Mouse (Mus musculus) MEL-GATA-1-ER (cell line): ENCODE measurements around the gene Pkn3.
"Not testable (repeated sequence)": the region's sequence is repeated elsewhere in the genome, so short reads cannot be mapped to it uniquely, and the experiment has no call there.

Experiments used
- DNase-seq: peaks from one replicate; pipeline ENCODE4 v3.0.0-alpha.2; 2012; ENCODE audit warnings: low read depth; ENCODE audit errors: extremely low read depth

Gene Pkn3

DNA sequence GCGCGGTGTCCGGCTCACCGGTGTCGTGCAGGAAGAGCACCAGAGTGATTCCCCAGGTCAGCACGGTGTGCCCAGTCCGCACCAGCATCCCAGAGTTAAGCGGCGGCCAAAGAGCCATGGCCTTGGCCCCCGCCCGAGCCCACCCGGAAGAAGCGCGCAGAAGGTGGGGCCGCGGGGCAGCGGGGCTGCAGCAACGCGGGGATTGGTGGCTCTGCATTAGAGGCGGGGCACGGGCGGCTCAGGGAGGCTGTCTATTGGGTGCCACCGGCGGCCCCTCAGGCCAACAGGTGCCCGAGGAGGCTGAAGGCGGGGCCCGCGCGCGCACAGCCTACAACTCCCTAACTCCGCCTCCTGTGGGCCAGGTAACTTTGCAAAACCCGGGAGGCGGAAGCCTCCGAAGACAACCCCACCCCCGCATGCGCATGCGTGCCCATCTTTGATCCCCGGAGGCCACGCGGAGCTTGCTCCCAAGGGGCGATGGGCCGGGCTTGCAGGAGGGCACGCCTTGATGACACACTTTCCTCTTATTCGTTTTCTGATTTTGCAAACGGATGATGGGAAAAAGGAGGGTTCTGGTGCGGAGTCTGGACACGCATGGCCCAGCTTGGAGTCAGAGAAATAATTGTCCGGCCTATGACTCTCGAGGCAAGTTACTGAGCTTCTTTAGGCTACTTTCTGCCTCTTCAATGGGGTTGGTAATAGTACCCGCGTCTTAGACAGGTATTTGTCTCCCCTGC is 16.2 kb downstream of the Pkn3 start, which contains the start of gene Zdhhc12:
Zdhhc12 (minus strand) TSS at position 178 of the 737 bp plus-strand sequence.
- DNase-seq: peak; percentile 95

DNA sequence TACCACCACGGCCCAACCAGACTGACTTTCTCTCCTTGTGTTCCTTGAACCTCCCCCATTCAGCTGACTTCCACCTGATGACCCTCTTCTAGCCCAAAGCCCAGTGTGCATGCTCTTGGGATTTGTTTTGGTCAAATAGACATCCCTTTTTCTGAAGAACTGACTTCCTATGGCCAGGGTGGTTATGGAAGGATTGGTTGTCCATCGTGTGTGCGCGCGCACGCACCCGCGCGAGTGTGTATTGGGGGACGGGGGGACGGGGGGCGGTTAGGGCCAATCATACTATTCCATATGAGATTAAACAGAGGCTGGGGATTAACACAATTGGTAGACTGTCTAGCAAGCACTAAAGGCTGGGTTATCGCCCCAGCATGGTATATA is 16.7 kb downstream of the Pkn3 start:
- DNase-seq: no peak

DNA sequence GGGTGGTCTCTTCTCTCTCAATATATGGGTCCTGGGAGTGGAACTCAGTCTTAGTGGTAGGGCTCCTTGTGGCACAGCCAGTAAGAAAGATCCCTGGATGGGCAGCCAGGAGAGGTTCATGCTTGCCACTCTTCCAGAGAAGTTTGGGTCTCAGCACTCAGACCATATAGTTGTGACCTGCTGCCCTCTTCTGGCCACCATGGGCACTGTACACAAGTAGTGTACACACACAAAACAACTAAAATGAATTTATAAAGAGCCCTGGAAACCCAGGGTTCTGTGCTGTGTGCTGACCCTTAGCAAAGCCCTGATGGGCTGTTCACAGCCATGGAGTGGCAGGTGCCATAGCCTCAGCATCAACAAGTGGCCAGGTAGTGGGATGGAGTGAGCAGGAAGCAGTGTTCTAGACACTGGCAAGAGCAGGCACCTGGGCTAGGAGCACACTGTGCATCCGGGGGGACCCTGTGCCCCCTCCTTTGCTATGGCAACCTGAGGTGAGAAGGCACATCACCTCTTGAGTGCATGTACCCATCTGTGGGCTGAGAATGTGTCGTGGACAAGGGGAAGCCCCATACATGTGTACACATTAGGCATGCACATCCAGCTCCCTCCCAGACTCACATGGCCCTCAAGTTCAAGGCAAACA is 18.5 kb downstream of the Pkn3 start:
- DNase-seq: no peak

GRCm38 (mm10) chr2:30100214-30100613 is 22.7 kb downstream of the Pkn3 start:
- no peak for DNase-seq

- peak; percentile 39 for DNase-seq
Measured at GRCm38 (mm10) chr2:30106364-30106763, 28.9 kb downstream of the Pkn3 start.

- no peak for DNase-seq
Measured at GRCm38 (mm10) chr2:30107646-30108045, 30.2 kb downstream of the Pkn3 start.

GRCm38 (mm10) chr2:30108260-30108659 is 30.8 kb downstream of the Pkn3 start:
- no peak for DNase-seq

DNA sequence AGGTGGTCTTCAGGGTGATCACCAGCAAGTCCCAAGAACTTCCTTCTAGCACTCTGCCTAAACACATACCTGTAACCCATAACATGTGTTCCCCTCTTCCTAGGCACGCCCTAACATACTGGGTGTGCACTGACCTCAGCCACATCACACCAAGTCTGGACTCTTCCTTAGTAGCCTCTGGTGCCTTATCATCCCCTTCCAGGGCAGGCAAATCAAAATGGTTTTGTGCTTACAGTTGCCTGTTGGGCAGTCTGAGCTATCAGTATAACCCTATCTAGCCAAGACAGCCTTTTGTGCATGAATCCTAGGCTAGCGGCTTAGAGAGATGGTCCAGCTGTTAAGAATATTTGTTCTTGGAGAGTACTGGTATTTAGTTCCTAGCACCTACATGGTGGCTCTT is 34.0 kb downstream of the Pkn3 start:
- DNase-seq: no peak

GRCm38 (mm10) chr2:30112564-30112963 is 35.1 kb downstream of the Pkn3 start:
- DNase-seq: peak; percentile 64

DNA sequence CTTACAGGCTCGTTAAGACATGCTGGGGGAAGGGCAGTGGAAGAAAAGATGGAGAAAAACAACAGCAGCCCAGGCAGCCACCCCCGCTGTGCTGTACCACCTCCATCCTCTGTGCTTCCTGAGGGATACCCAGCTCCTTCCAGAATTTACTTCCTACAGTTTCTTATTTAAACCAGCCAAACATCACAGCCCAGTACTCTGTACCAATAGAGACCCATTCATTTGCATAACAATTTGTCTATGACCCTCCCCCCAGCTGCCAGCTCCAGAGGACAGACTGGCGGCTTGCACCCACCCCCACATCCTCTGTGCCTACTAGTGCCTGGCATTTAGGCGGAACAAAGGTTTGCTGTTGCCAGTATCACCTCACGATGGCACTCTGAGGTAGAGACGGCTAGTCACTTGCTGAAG is 42.2 kb downstream of the Pkn3 start:
- DNase-seq: no peak

DNA sequence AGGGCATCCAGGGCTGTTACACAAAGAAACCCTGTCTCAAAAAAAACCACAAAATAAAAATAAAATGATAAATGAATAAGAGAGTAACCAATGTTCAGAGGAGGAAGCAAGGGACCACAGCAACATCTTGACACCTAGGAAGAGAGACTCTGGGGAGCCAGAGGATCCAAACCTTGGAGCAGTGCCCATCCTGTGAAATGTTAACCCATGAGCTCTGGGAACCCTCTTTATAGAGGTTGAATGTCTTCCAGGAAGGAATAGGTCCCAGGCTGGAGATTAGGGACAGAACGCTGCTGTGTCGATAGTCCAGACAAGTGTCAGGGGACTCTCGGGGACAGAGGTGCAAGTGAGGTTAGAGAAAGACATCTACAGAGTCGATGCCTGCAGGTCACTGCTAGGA is 42.8 kb downstream of the Pkn3 start:
- DNase-seq: no peak

DNA sequence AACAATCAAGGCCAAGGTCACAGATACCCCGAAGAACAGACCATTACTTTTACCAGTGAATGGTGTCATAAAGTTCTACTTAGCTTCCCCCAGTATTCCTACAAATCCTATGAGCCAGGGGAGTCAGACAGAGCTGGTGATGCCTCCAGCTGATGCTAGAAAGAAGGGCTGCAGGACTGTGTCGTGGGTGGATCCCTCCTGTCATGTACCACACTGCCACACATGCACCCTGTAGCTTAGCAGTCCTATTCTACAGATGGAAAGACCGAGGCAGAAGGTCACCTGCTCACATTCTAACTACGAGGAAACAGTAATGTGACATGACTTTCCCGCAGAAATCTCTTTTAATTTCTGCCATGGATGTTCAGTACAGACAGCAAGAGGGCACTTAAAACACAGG is 45.3 kb downstream of the Pkn3 start:
- DNase-seq: no peak

- DNase-seq: no peak
Measured at GRCm38 (mm10) chr2:30123729-30124471, 46.4 kb downstream of the Pkn3 start.

DNA sequence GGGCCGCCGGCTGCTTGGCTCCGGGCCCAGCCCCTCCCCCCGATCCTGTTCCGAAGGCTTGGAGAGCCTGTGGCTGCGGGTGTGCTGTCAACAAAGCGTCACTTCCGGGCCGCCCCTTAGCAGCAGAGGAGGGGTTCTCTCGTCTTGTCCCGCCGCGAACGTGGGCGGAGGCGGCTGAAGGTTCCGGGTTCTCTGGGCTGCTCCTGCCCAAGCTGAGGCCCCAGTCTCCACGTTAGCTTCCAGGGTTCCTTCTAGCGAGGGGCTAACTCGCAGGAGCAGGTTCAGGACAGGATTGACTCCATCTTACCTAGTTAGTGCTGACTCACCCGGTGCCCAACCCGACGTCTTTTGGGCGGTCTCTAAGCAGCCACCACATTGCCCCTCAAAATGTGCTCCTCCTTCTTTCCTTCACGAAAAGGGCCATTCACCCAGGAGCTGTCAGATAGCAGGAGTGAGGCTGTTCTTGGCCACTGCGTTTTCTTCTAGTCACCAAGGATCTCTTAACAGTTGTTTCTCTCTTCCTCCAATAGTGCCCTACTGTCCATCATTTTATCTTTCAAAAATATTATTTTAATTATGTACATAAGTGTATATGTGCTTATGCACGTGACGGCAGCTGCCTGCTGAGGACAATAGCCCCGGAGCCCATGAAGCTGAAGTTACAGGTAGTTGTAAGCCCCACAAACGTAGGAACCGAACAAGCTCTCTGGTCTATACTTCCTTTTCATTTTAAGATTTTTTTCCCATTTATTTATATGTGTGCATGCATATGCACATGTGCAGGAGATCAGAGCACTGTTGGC is 47.2 kb downstream of the Pkn3 start, which contains the start of gene Zer1:
Zer1 (minus strand) TSS at position 114 of the 803 bp plus-strand sequence.
- DNase-seq: peak; percentile 86

- DNase-seq: peak; percentile 56
Measured at GRCm38 (mm10) chr2:30128789-30129188, 51.3 kb downstream of the Pkn3 start.

DNA sequence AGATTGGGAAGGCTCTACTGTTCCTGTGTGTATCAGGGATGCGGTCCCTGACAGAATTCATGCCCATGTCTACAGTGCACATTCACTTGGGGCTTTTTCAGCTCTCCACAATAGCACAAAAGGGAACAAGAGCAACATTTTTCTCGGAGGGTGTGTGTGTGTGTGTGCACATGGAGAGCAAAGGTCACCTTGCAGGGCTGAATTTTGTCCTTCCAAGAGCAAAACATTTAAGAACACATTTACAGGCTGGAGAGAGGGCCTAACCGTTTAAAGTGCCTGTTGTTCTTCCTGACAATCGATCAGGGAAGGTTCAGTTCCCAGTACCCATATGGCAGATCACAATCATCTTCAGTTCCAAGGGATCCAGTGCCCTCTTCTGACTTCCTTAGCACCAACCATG is 52.7 kb downstream of the Pkn3 start:
- DNase-seq: no peak

- DNase-seq: not testable (repeated sequence)
Measured at GRCm38 (mm10) chr2:30131240-30131639, 53.8 kb downstream of the Pkn3 start.

DNA sequence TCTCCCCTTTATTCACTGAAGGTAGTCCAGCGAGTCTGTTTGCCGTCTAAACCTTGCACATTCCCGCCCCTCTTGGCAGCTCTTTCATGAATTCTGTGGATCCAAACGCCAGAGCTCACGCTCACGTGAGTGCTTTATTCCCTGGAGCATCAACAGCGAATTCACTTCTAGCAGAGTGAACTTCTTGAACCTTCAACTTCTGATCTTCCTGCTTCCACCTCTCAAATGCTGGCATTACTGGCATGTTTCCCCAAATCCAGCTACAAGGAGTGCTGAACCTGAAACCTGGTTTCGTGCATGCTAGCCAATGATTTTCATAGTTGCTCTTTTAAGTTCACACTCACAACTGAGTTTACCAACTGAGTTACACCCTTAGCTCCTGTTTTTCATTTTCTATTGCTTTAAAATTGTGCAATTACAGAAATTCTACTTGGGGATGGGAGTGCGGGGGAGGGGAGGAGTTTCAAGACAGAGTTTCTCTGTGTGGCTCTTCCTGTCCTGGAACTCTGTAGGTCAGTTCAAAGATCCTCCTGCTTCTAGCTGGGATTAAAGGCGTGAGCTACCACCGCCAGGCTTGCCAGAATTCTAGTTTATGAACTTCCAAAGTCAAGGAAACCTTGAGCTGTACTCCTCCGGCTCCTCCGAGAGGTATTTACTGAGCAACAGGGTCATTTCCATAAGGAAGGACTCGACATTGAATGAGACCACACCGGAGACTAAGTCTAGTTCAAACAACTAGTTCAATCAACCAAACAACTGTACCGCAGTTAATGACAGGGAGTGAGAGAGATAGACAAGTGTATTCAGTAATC is 55.5 kb downstream of the Pkn3 start:
- no peak for DNase-seq

GRCm38 (mm10) chr2:30133613-30134377 is 56.3 kb downstream of the Pkn3 start, which contains the start of gene Tbc1d13:
Gene Tbc1d13 (plus strand): TSS chr2:30133746.
- peak; percentile 92 for DNase-seq

- no peak for DNase-seq
Measured at GRCm38 (mm10) chr2:30134378-30134711, 56.9 kb downstream of the Pkn3 start.
